Mouse (Mus musculus): Measurements from ENCODE around the gene Baiap2.

- TF ChIP-seq CTCF (IDR thresholded peaks at IDR 0.05; ENCODE audit: control insufficient read depth, insufficient read depth, insufficient replicate concordance, low read depth, low read length): no peak
- no peak for TF ChIP-seq POLR2A (IDR thresholded peaks at IDR 0.05; ENCODE audit: control insufficient read depth, low read depth, low read length)
Observed at GRCm38 (mm10) chr11:119948305-119948704, 5.7 kb downstream of the Baiap2 start.

All from testis, adult 2 months (tissue).